Mouse (Mus musculus): ENCODE measurements around the gene Card10.

DNA sequence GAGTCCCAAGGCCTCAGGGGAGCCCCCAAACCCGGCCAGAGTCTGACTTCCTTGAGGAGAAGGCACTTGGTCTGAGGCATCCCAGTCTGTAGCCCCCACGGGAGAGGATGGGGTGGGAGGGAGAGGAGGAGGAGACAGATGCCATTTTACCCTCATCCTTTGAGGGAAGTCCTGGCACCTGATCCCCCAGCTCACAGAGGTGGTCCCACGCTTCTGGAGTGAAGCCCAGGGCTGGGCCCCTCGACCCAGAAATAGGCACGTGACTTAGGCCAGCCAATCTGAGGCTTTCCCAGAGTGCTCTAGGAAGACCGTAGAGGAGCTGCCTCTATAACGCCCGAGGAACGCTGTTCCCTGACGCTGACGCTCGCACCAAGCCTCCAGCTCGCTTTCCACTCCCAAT is 41.7 kb downstream of the Card10 start:
- TF ChIP-seq HCFC1 (IDR thresholded peaks at IDR 0.05; ENCODE audit: borderline replicate concordance, insufficient read depth, low read length) (no peak), ZNF384 (IDR thresholded peaks at IDR 0.05; ENCODE audit: low read depth, low read length) (no peak), ZC3H11A (IDR thresholded peaks at IDR 0.05; ENCODE audit: borderline replicate concordance, low read depth, low read length) (no peak)
